Mouse (Mus musculus) liver, embryonic 12.5 days (tissue): Measurements from ENCODE around the gene Rnf114. TPM values are rescaled to one million over a fixed set of nuclear protein-coding genes. Genes with fewer than 3 reads are reported as not detected.

Experiments used
- ATAC-seq: fragments of 200-750 bp; cut with Nextera tagmentation; 2 replicates; pipeline ENCODE4 v1.8.0; 2017; ENCODE audit warnings: moderate number of reproducible peaks, mild to moderate bottlenecking, moderate library complexity
- H3K27ac ChIP-seq: fragments of 300-500 bp; sonication (generic); 2 replicates; pipeline ENCODE4 v1.5.1; 2016; ENCODE audit warnings: mild to moderate bottlenecking
- H3K27me3 ChIP-seq: fragments of 300-500 bp; sonication (generic); replicated peaks from 2 replicates; pipeline ENCODE4 v1.6.1; 2016; ENCODE audit warnings: mild to moderate bottlenecking, moderate library complexity
- H3K36me3 ChIP-seq: fragments of 300-500 bp; sonication (generic); 2 replicates; pipeline ENCODE4 v1.6.1; 2016; ENCODE audit warnings: mild to moderate bottlenecking, moderate library complexity
- H3K4me1 ChIP-seq: fragments of 300-500 bp; sonication (generic); 2 replicates; pipeline ENCODE4 v1.6.1; 2016
- H3K4me2 ChIP-seq: fragments of 300-500 bp; sonication (generic); 2 replicates; pipeline ENCODE4 v1.6.1; 2016; ENCODE audit warnings: mild to moderate bottlenecking, moderate library complexity
- H3K4me3 ChIP-seq: fragments of 300-500 bp; sonication (generic); 2 replicates; pipeline ENCODE4 v1.5.1; 2016; ENCODE audit warnings: mild to moderate bottlenecking, moderate library complexity
- H3K9ac ChIP-seq: fragments of 300-500 bp; sonication (generic); 2 replicates; pipeline ENCODE4 v1.6.1; 2016; ENCODE audit warnings: mild to moderate bottlenecking, moderate library complexity
- H3K9me3 ChIP-seq: fragments of 300-500 bp; sonication (generic); replicated peaks from 2 replicates; pipeline ENCODE4 v1.6.1; 2016; ENCODE audit warnings: mild to moderate bottlenecking, moderate library complexity
- WGBS: fragments of 180-500 bp; shearing (Covaris S2); methylation state at CpG from one replicate; pipeline ENCODE4 v1.1.7; 2016; ENCODE audit not compliant: insufficient replicate concordance; 5-methylcytosine and 5-hydroxymethylcytosine counted together
- polyA plus RNA-seq: library from polyadenylated mRNA; unstranded; fragments of >200 nt; fragmentation: Nextera tagmentation; extraction: Ambion mirVana; gene quantifications from 2 replicates; pipeline ENCODE4 v1.2.1, GENCODE M21; 2016

The Rnf114 gene
- polyA plus RNA-seq, 1 experiment from 2014 or later, result 37.6 TPM

GRCm38 (mm10) chr2:167508569-167508968, 16.1 kb downstream of the Rnf114 start:
- no peak overlapping the region for H3K4me2 ChIP-seq
- H3K27ac ChIP-seq, result no peak overlapping the region
- ATAC-seq, result no peak
- peaks cover 64% of the 10 kb centered on the region for H3K4me1 ChIP-seq
- H3K36me3 ChIP-seq, result peaks cover 78% of the 10 kb centered on the region
- WGBS, result 75% methylated on average over 4 of the region's 4 CpGs
- no peaks in the 10 kb centered on the region for H3K27me3 ChIP-seq
- no peaks in the 10 kb centered on the region for H3K9me3 ChIP-seq
- no peak overlapping the region for H3K4me3 ChIP-seq
- H3K9ac ChIP-seq, result no peak overlapping the region

DNA sequence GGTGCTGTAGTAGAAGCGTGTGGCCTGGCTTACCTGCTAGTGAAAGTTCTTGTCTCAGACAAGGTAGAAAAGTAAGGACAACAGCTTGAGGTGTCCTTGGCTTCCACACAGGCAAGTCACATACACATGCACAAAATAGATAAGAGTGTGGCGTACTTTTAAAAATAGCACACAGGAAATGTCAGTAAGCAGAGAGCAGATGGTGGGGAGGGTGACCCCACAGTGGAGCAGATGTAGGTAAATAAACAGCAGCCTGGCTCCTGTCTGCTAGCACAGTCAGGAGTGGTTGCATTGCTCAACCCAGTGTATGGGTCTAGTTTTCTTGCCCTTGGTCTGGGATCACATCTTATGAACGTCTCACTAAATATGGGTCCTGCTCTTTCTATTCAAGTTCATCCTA, 18.0 kb downstream of the Rnf114 start:
- H3K4me2 ChIP-seq, result peak overlapping the region; percentile 6
- no peaks in the 10 kb centered on the region for H3K9me3 ChIP-seq
- no peaks in the 10 kb centered on the region for H3K27me3 ChIP-seq
- peak overlapping the region; percentile 15; the same call in 1 of the 2 replicates for H3K9ac ChIP-seq
- H3K4me1 ChIP-seq, result peaks cover 47% of the 10 kb centered on the region
- ATAC-seq, result peak; percentile 81
- peaks cover 92% of the 10 kb centered on the region for H3K36me3 ChIP-seq
- no peak overlapping the region for H3K4me3 ChIP-seq
- H3K27ac ChIP-seq, result peak overlapping the region; percentile 65
- WGBS, result 18% methylated on average over 3 of the region's 3 CpGs

- H3K9ac ChIP-seq, result no peak overlapping the region
- no peaks in the 10 kb centered on the region for H3K27me3 ChIP-seq
- H3K4me3 ChIP-seq, result no peak overlapping the region
- ATAC-seq, result no peak
- H3K36me3 ChIP-seq, result peaks cover 98% of the 10 kb centered on the region
- 91% methylated on average over 9 of the region's 9 CpGs for WGBS
- peaks cover 29% of the 10 kb centered on the region for H3K4me1 ChIP-seq
- H3K27ac ChIP-seq, result no peak overlapping the region
- no peak overlapping the region for H3K4me2 ChIP-seq
- H3K9me3 ChIP-seq, result no peaks in the 10 kb centered on the region
These were observed 19.9 kb downstream of the Rnf114 start for GRCm38 (mm10) chr2:167512365-167512764.

- Histone ChIP-seq H3K4me3 (no peak overlapping the region), H3K27ac (no peak overlapping the region), H3K27me3 (no peaks in the 10 kb centered on the region), H3K9ac (no peak overlapping the region), H3K4me1 (peaks cover 24% of the 10 kb centered on the region), H3K9me3 (no peaks in the 10 kb centered on the region), H3K4me2 (no peak overlapping the region), H3K36me3 (peaks cover 98% of the 10 kb centered on the region)
- ATAC-seq, result no peak
- 75% methylated on average over 5 of the region's 5 CpGs for WGBS
These were observed 20.5 kb downstream of the Rnf114 start for GRCm38 (mm10) chr2:167512970-167513369.

GRCm38 (mm10) chr2:167514641-167515040, 22.2 kb downstream of the Rnf114 start:
- Histone ChIP-seq H3K9me3 (no peaks in the 10 kb centered on the region), H3K27me3 (no peaks in the 10 kb centered on the region), H3K27ac (no peak overlapping the region), H3K36me3 (peaks cover 83% of the 10 kb centered on the region), H3K4me3 (no peak overlapping the region), H3K4me2 (no peak overlapping the region), H3K4me1 (peaks cover 15% of the 10 kb centered on the region), H3K9ac (no peak overlapping the region)
- ATAC-seq, result no peak
- 88% methylated on average over 4 of the region's 4 CpGs for WGBS

GRCm38 (mm10) chr2:167515688-167516087, 23.2 kb downstream of the Rnf114 start:
- Histone ChIP-seq H3K36me3 (peaks cover 74% of the 10 kb centered on the region), H3K4me1 (peaks cover 5% of the 10 kb centered on the region), H3K4me3 (no peak overlapping the region), H3K27me3 (no peaks in the 10 kb centered on the region), H3K4me2 (no peak overlapping the region), H3K9me3 (no peaks in the 10 kb centered on the region), H3K9ac (no peak overlapping the region), H3K27ac (no peak overlapping the region)
- 74% methylated on average over 5 of the region's 5 CpGs for WGBS
- ATAC-seq, result no peak

DNA sequence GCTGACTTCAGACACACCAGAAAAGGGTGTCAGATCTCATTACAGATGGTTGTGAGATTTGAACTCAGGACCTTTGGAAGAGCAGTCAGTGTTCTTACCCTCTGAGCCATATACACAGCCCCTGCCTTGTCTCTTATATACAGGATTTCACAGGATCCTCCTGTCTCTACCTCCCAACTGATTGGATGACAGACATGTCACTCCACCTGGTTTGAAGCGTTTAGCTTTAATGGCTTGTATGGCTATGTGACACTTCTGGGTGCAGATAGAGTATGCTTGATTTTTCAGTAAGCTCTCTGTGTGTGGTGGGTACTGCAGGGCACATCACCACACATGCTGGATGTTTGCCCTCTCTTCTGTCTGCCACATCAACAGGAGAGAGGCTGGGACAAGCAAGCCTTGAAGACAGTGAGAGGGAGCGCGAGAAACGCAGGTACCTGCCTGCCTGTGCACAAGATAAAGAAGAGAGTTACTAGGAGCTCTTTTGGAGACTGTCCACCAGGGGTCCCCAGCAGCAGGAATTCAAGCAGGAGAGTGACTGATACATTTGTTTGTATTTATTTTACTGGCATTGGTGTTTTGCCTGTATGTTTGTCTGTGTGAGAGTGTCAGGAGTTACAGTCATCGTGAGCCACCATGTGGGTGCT, 27.3 kb downstream of the Rnf114 start:
- no peaks in the 10 kb centered on the region for H3K4me1 ChIP-seq
- WGBS, result 61% methylated on average over 5 of the region's 5 CpGs
- H3K4me3 ChIP-seq, result no peak overlapping the region
- no peak overlapping the region for H3K9ac ChIP-seq
- H3K36me3 ChIP-seq, result peaks cover 33% of the 10 kb centered on the region
- H3K9me3 ChIP-seq, result no peaks in the 10 kb centered on the region
- H3K27ac ChIP-seq, result no peak overlapping the region
- H3K27me3 ChIP-seq, result no peaks in the 10 kb centered on the region
- no peak for ATAC-seq
- H3K4me2 ChIP-seq, result no peak overlapping the region

DNA sequence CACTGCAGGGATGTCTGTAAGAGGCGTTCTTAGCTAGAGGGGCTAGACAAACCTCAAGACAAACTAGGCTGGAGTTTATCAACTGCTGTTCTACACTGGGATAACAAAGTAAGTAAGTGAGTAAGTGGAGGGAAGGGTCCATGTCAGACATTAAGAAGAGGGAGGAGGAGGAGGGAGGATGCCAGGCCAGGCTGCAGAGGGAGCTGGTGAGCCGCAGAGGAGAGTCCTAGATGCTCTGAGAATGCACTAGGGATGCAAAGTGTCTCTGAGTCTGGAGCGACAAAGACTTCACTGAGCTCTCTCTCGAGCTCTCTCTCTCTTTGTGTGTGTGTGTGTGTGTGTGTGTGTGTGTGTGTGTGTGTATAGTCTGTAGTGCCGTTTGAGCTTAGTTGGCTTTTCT, 35.8 kb downstream of the Rnf114 start:
- peaks cover 10% of the 10 kb centered on the region for H3K4me1 ChIP-seq
- H3K4me3 ChIP-seq, result no peak overlapping the region
- H3K4me2 ChIP-seq, result no peak overlapping the region
- no peaks in the 10 kb centered on the region for H3K9me3 ChIP-seq
- H3K27me3 ChIP-seq, result peaks cover 20% of the 10 kb centered on the region
- no peak overlapping the region for H3K27ac ChIP-seq
- no peak overlapping the region for H3K9ac ChIP-seq
- WGBS, result 19% methylated on average over 5 of the region's 5 CpGs
- no peak for ATAC-seq
- H3K36me3 ChIP-seq, result no peaks in the 10 kb centered on the region

DNA sequence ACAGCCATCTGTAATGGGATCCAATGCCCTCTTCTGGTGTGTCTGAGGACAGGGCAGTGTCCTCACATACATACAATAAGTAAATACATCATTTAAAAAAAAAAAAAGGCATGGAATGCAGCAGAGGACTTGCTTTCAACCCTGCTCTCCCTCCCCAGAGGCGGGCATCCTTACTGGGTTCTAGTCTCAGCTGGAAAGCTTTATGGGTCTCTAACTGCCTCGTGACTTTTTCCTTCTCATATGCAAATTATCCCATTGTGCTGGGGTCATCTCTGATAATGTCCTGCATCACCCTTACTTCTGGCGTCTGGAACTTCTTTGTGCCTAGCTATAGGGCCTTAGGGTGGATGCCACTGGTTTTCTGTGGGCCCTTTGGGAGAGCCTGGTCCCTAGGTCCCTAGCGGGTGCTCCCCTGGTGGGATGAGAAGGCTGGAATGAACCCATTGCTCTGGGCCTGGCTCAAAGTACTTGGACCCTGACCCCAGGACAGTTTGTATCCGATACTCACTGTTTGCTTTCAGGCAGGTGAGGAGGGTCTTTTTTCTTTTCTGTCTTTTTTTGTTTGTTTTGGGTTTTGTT, 37.6 kb downstream of the Rnf114 start:
- Histone ChIP-seq H3K4me1 (peaks cover 10% of the 10 kb centered on the region), H3K9ac (no peak overlapping the region), H3K36me3 (no peaks in the 10 kb centered on the region), H3K27me3 (peaks cover 22% of the 10 kb centered on the region), H3K4me2 (no peak overlapping the region), H3K9me3 (no peaks in the 10 kb centered on the region), H3K4me3 (no peak overlapping the region), H3K27ac (no peak overlapping the region)
- no peak for ATAC-seq
- WGBS, result 56% methylated on average over 5 of the region's 5 CpGs

GRCm38 (mm10) chr2:167530536-167530935, 38.1 kb downstream of the Rnf114 start:
- H3K4me1 ChIP-seq, result peaks cover 10% of the 10 kb centered on the region
- no peak for ATAC-seq
- no peaks in the 10 kb centered on the region for H3K9me3 ChIP-seq
- no peak overlapping the region for H3K4me2 ChIP-seq
- no peak overlapping the region for H3K27ac ChIP-seq
- H3K36me3 ChIP-seq, result no peaks in the 10 kb centered on the region
- no peak overlapping the region for H3K9ac ChIP-seq
- H3K27me3 ChIP-seq, result peaks cover 26% of the 10 kb centered on the region
- no peak overlapping the region for H3K4me3 ChIP-seq
- 66% methylated on average over 4 of the region's 4 CpGs for WGBS

DNA sequence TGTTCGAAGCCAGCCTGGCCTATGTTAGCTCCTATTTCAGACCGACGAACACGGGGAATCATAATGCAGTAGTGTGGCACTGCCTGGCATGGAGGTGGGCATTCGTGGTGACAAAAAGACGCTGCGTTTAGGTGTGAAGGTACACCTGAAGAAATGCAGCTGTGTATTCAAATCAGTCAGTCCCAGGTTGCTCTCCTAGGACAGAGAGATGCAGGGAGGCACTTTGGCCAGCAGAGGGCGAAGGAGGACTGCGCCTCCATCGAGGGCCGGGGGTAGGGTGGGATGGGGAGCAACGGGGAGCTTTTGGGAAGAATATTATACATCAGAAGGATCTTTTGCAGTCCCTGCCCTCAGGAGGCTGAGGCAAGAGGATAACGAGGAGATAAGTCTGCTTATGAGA, 39.7 kb downstream of the Rnf114 start:
- peaks cover 35% of the 10 kb centered on the region for H3K27me3 ChIP-seq
- WGBS, result 20% methylated on average over 13 of the region's 13 CpGs
- ATAC-seq, result no peak
- H3K9ac ChIP-seq, result no peak overlapping the region
- H3K4me2 ChIP-seq, result no peak overlapping the region
- H3K4me1 ChIP-seq, result peaks cover 18% of the 10 kb centered on the region
- no peaks in the 10 kb centered on the region for H3K36me3 ChIP-seq
- no peak overlapping the region for H3K4me3 ChIP-seq
- H3K27ac ChIP-seq, result no peak overlapping the region
- H3K9me3 ChIP-seq, result no peaks in the 10 kb centered on the region

DNA sequence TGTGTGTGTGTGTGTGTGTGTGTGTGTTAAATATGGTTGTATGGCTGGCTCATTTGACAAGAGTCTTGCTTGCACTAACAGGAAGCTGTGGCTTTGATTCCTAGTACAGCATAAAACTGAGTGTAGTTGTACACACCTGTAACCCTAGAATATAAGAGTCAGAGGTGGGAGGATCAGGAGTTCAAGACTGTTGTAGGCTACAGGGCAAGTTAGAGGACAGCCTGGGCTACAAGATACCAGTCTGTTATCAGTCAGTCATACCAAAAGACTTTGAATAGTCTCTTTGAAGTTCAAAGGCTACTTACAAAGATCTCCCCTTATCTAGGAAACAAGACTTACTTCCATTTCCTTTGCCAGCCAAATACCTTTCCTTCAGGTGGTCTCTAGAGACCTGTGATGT, 41.4 kb downstream of the Rnf114 start:
- no peak overlapping the region for H3K4me2 ChIP-seq
- no peak overlapping the region for H3K4me3 ChIP-seq
- H3K27me3 ChIP-seq, result peaks cover 45% of the 10 kb centered on the region
- H3K9ac ChIP-seq, result no peak overlapping the region
- peaks cover 24% of the 10 kb centered on the region for H3K4me1 ChIP-seq
- H3K27ac ChIP-seq, result no peak overlapping the region
- H3K36me3 ChIP-seq, result no peaks in the 10 kb centered on the region
- ATAC-seq, result no peak
- no peaks in the 10 kb centered on the region for H3K9me3 ChIP-seq
